Mouse (Mus musculus) forebrain, embryonic 15.5 days (tissue): Measurements from ENCODE around the gene Cemip2. TPM values are rescaled to one million over a fixed set of nuclear protein-coding genes. Genes with fewer than 3 reads are reported as not detected.

ENCODE experiments used
- ATAC-seq: fragments of 200-750 bp; cut with Nextera tagmentation; replicated peaks from 2 replicates; pipeline ENCODE4 v1.8.0; 2017; ENCODE audit warnings: mild to moderate bottlenecking, moderate TSS enrichment, moderate library complexity
- H3K27ac ChIP-seq: fragments of 300-500 bp; sonication (generic); replicated peaks from 2 replicates; pipeline ENCODE4 v1.5.1; 2015; ENCODE audit warnings: mild to moderate bottlenecking, inconsistent platforms
- H3K27me3 ChIP-seq: fragments of 300-500 bp; sonication (generic); 2 replicates; pipeline ENCODE4 v1.6.1; 2015; ENCODE audit warnings: inconsistent platforms
- H3K36me3 ChIP-seq: fragments of 300-500 bp; sonication (generic); 2 replicates; pipeline ENCODE4 v1.6.1; 2015; ENCODE audit warnings: mild to moderate bottlenecking, inconsistent platforms
- H3K4me1 ChIP-seq: fragments of 300-500 bp; sonication (generic); 2 replicates; pipeline ENCODE4 v1.6.1; 2015; ENCODE audit warnings: inconsistent platforms
- H3K4me2 ChIP-seq: fragments of 300-500 bp; sonication (generic); replicated peaks from 2 replicates; pipeline ENCODE4 v1.6.1; 2015; ENCODE audit warnings: mild to moderate bottlenecking, inconsistent platforms
- H3K4me3 ChIP-seq: fragments of 300-500 bp; sonication (generic); 2 replicates; pipeline ENCODE4 v1.5.1; 2015; ENCODE audit warnings: mild to moderate bottlenecking, inconsistent platforms
- H3K9ac ChIP-seq: fragments of 300-500 bp; sonication (generic); replicated peaks from 2 replicates; pipeline ENCODE4 v1.6.1; 2015; ENCODE audit warnings: mild to moderate bottlenecking, inconsistent platforms
- H3K9me3 ChIP-seq: fragments of 300-500 bp; sonication (generic); 2 replicates; pipeline ENCODE4 v1.6.1; 2016; ENCODE audit warnings: inconsistent platforms
- WGBS: fragments of 180-500 bp; shearing (Covaris S2); methylation state at CpG from one replicate; pipeline ENCODE4 v1.1.7; 2015; ENCODE audit warnings: mixed read lengths; 5-methylcytosine and 5-hydroxymethylcytosine counted together
- polyA plus RNA-seq: library from polyadenylated mRNA; unstranded; fragments of >200 nt; fragmentation: Nextera tagmentation; extraction: Ambion mirVana; gene quantifications from 2 replicates; pipeline ENCODE4 v1.2.1, GENCODE M21; 2015

Gene Cemip2
- polyA plus RNA-seq, 1 experiment from 2014 or later, result 39.3 TPM

- H3K4me1 ChIP-seq, result no peaks in the 10 kb centered on the region; the same call in 1 of the 2 replicates
- H3K4me3 ChIP-seq, result no peak overlapping the region
- no peak for ATAC-seq
- H3K36me3 ChIP-seq, result no peaks in the 10 kb centered on the region
- H3K27ac ChIP-seq, result no peak overlapping the region
- no peaks in the 10 kb centered on the region for H3K27me3 ChIP-seq
- H3K4me2 ChIP-seq, result no peak overlapping the region
- no peaks in the 10 kb centered on the region for H3K9me3 ChIP-seq
- no peak overlapping the region for H3K9ac ChIP-seq
Measured at GRCm38 (mm10) chr19:21761676-21762075, 16.5 kb upstream of the Cemip2 start.

- no peak overlapping the region for H3K4me3 ChIP-seq
- H3K36me3 ChIP-seq, result no peaks in the 10 kb centered on the region
- no peak for ATAC-seq
- no peaks in the 10 kb centered on the region for H3K9me3 ChIP-seq
- no peaks in the 10 kb centered on the region for H3K27me3 ChIP-seq
- H3K27ac ChIP-seq, result no peak overlapping the region
- no peaks in the 10 kb centered on the region; the same call in 1 of the 2 replicates for H3K4me1 ChIP-seq
- WGBS, result 79% methylated on average over 2 of the region's 2 CpGs
- no peak overlapping the region for H3K4me2 ChIP-seq
- no peak overlapping the region for H3K9ac ChIP-seq
Measured at GRCm38 (mm10) chr19:21764013-21764412, 14.1 kb upstream of the Cemip2 start.

GRCm38 (mm10) chr19:21764738-21765137 is 13.4 kb upstream of the Cemip2 start:
- Histone ChIP-seq H3K9me3 (no peaks in the 10 kb centered on the region), H3K4me3 (no peak overlapping the region), H3K36me3 (no peaks in the 10 kb centered on the region), H3K4me1 (no peaks in the 10 kb centered on the region; the same call in 1 of the 2 replicates), H3K27me3 (no peaks in the 10 kb centered on the region), H3K27ac (no peak overlapping the region), H3K9ac (no peak overlapping the region), H3K4me2 (no peak overlapping the region)
- 79% methylated on average over 3 of the region's 3 CpGs for WGBS
- ATAC-seq, result no peak

GRCm38 (mm10) chr19:21767500-21768045 is 10.6 kb upstream of the Cemip2 start:
- Histone ChIP-seq H3K4me2 (no peak overlapping the region), H3K36me3 (no peaks in the 10 kb centered on the region), H3K4me1 (no peaks in the 10 kb centered on the region; the same call in 1 of the 2 replicates), H3K27ac (no peak overlapping the region), H3K9me3 (no peaks in the 10 kb centered on the region), H3K4me3 (no peak overlapping the region), H3K27me3 (no peaks in the 10 kb centered on the region), H3K9ac (no peak overlapping the region)
- WGBS, result 78% methylated on average over 8 of the region's 9 CpGs
- ATAC-seq, result 0 out of 2 replicates have a peak, but pooled peaks have one; percentile 35

GRCm38 (mm10) chr19:21769796-21770195 is 8.3 kb upstream of the Cemip2 start:
- ATAC-seq, result no peak
- 47% methylated on average over 3 of the region's 3 CpGs for WGBS

GRCm38 (mm10) chr19:21771586-21771985 is 6.6 kb upstream of the Cemip2 start:
- 98% methylated on average over 1 of the region's 1 CpGs for WGBS
- Histone ChIP-seq H3K27me3 (no peaks in the 10 kb centered on the region), H3K27ac (no peak overlapping the region), H3K36me3 (no peaks in the 10 kb centered on the region), H3K4me1 (no peaks in the 10 kb centered on the region), H3K9ac (no peak overlapping the region), H3K4me2 (no peak overlapping the region), H3K4me3 (no peak overlapping the region), H3K9me3 (no peaks in the 10 kb centered on the region)
- ATAC-seq, result no peak

More at GRCm38 (mm10) chr19:21769796-21770195, 8.3 kb upstream of the Cemip2 start:
- Histone ChIP-seq H3K27ac (no peak overlapping the region), H3K4me2 (no peak overlapping the region), H3K9me3 (no peaks in the 10 kb centered on the region), H3K9ac (no peak overlapping the region), H3K4me1 (no peaks in the 10 kb centered on the region; the same call in 1 of the 2 replicates), H3K27me3 (no peaks in the 10 kb centered on the region), H3K4me3 (no peak overlapping the region), H3K36me3 (no peaks in the 10 kb centered on the region)

- no peak for ATAC-seq
- Histone ChIP-seq H3K4me1 (peaks cover 11% of the 10 kb centered on the region), H3K4me3 (no peak overlapping the region), H3K4me2 (no peak overlapping the region), H3K9me3 (no peaks in the 10 kb centered on the region), H3K36me3 (no peaks in the 10 kb centered on the region), H3K9ac (no peak overlapping the region), H3K27ac (no peak overlapping the region), H3K27me3 (no peaks in the 10 kb centered on the region)
- 80% methylated on average over 6 of the region's 6 CpGs for WGBS
Measured at GRCm38 (mm10) chr19:21773621-21774020, 4.5 kb upstream of the Cemip2 start.

- Histone ChIP-seq H3K4me2 (no peak overlapping the region), H3K9me3 (no peaks in the 10 kb centered on the region), H3K9ac (no peak overlapping the region), H3K27me3 (no peaks in the 10 kb centered on the region), H3K4me3 (no peak overlapping the region), H3K27ac (no peak overlapping the region), H3K4me1 (peaks cover 26% of the 10 kb centered on the region), H3K36me3 (no peaks in the 10 kb centered on the region)
- no peak for ATAC-seq
- 68% methylated on average over 4 of the region's 4 CpGs for WGBS
Measured at GRCm38 (mm10) chr19:21775629-21776028, 2.5 kb upstream of the Cemip2 start.

- Histone ChIP-seq H3K27ac (no peak overlapping the region), H3K4me2 (no peak overlapping the region), H3K4me3 (no peak overlapping the region), H3K4me1 (peaks cover 37% of the 10 kb centered on the region), H3K9me3 (no peaks in the 10 kb centered on the region), H3K27me3 (no peaks in the 10 kb centered on the region), H3K9ac (no peak overlapping the region), H3K36me3 (no peaks in the 10 kb centered on the region)
- no peak for ATAC-seq
- WGBS, result 72% methylated on average over 3 of the region's 3 CpGs
Measured at GRCm38 (mm10) chr19:21776671-21777070, 1.5 kb upstream of the Cemip2 start.

- Histone ChIP-seq H3K9me3 (no peaks in the 10 kb centered on the region), H3K4me1 (peaks cover 43% of the 10 kb centered on the region), H3K9ac (no peak overlapping the region), H3K27ac (no peak overlapping the region), H3K4me3 (no peak overlapping the region), H3K4me2 (peak overlapping the region; percentile 77; the same call in 1 of the 2 replicates), H3K27me3 (no peaks in the 10 kb centered on the region), H3K36me3 (no peaks in the 10 kb centered on the region)
- 34% methylated on average over 20 of the region's 20 CpGs for WGBS
- peak; percentile 3; the same call in 1 of the 2 replicates for ATAC-seq
Measured at GRCm38 (mm10) chr19:21777171-21777731, 891 bp upstream of the Cemip2 start.

- H3K27me3 ChIP-seq, result no peaks in the 10 kb centered on the region
- peaks cover 59% of the 10 kb centered on the region for H3K4me1 ChIP-seq
- 0% methylated on average over 11 of the region's 11 CpGs for WGBS
- H3K27ac ChIP-seq, result peak overlapping the region; percentile 95
- peak overlapping the region; percentile 77 for H3K4me2 ChIP-seq
- H3K9ac ChIP-seq, result peak overlapping the region; percentile 81
- H3K9me3 ChIP-seq, result no peaks in the 10 kb centered on the region
- H3K36me3 ChIP-seq, result no peaks in the 10 kb centered on the region
- H3K4me3 ChIP-seq, result peak overlapping the region; percentile 74
- no peak for ATAC-seq
Measured at GRCm38 (mm10) chr19:21779106-21779505, 964 bp downstream of the Cemip2 start.

GRCm38 (mm10) chr19:21780663-21781062 is 2.5 kb downstream of the Cemip2 start:
- 13% methylated on average over 8 of the region's 8 CpGs for WGBS
- no peaks in the 10 kb centered on the region for H3K9me3 ChIP-seq
- H3K36me3 ChIP-seq, result no peaks in the 10 kb centered on the region
- H3K9ac ChIP-seq, result peak overlapping the region; percentile 81
- peak overlapping the region; percentile 74 for H3K4me3 ChIP-seq
- peak overlapping the region; percentile 77 for H3K4me2 ChIP-seq
- peak overlapping the region; percentile 86 for H3K27ac ChIP-seq
- H3K4me1 ChIP-seq, result peaks cover 75% of the 10 kb centered on the region
- ATAC-seq, result no peak
- H3K27me3 ChIP-seq, result no peaks in the 10 kb centered on the region
